Mouse (Mus musculus) bone marrow macrophage, adult 2 months (primary cell): ENCODE results near the gene Atg10. TPM values are rescaled to one million over a fixed set of nuclear protein-coding genes. Genes with fewer than 3 reads are reported as not detected.
"Not testable (repeated sequence)": the region's sequence is repeated elsewhere in the genome, so short reads cannot be mapped to it uniquely, and the experiment has no call there.

ENCODE experiments used
- H3K27ac ChIP-seq: 2 replicates; pipeline ENCODE4 v1.5.1; 2012; ENCODE audit warnings: low read depth, low read length; ENCODE audit not compliant: insufficient read depth
- H3K4me1 ChIP-seq: 2 replicates; pipeline ENCODE4 v1.6.1; 2012; ENCODE audit warnings: low read length; ENCODE audit not compliant: control insufficient read depth, insufficient read depth
- H3K4me3 ChIP-seq: 2 replicates; pipeline ENCODE4 v1.5.1; 2012; ENCODE audit warnings: mild to moderate bottlenecking, low read length, moderate library complexity; ENCODE audit not compliant: insufficient read depth
- CTCF ChIP-seq: IDR thresholded peaks from 2 replicates; pipeline ENCODE4 v1.5.1; 2012; ENCODE audit warnings: low read depth, mild to moderate bottlenecking, low read length, moderate library complexity
- POLR2A ChIP-seq: IDR thresholded peaks from 2 replicates; pipeline ENCODE4 v1.6.1; 2012; ENCODE audit warnings: mild to moderate bottlenecking, low read depth, low read length, borderline replicate concordance
- polyA plus RNA-seq: library from polyadenylated mRNA; stranded (reverse); fragments of >200 nt; gene quantifications from 2 replicates; pipeline ENCODE4 v1.2.4, GENCODE M21; 2012; ENCODE audit not compliant: missing spikeins, insufficient read depth, insufficient read length

Atg10 gene
- polyA plus RNA-seq, 1 experiment, result 14.0 TPM

DNA sequence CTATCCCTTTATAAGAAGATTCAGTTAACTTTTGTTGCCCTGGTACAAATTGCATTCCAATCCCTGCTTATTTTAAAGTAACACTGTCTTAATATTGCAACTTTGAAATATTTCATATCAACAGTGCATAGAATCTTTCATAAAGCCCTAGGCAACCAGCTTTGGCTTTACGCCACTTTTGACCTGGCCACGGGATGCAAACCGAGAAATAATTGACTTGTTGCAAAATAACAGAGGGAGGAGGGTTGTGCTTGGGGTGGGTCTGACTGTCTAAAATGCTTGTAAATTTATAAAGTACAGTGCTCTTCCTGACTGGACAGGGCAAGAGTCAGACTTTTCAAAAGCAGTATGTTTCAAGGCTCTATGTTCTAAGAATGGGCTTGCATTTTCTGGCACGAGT lies 259.3 kb downstream of the Atg10 start:
- H3K27ac ChIP-seq, result no peak overlapping the region
- H3K4me1 ChIP-seq, result no peaks in the 10 kb centered on the region
- H3K4me3 ChIP-seq, result no peak overlapping the region
- TF ChIP-seq CTCF (no peak), POLR2A (no peak)

DNA sequence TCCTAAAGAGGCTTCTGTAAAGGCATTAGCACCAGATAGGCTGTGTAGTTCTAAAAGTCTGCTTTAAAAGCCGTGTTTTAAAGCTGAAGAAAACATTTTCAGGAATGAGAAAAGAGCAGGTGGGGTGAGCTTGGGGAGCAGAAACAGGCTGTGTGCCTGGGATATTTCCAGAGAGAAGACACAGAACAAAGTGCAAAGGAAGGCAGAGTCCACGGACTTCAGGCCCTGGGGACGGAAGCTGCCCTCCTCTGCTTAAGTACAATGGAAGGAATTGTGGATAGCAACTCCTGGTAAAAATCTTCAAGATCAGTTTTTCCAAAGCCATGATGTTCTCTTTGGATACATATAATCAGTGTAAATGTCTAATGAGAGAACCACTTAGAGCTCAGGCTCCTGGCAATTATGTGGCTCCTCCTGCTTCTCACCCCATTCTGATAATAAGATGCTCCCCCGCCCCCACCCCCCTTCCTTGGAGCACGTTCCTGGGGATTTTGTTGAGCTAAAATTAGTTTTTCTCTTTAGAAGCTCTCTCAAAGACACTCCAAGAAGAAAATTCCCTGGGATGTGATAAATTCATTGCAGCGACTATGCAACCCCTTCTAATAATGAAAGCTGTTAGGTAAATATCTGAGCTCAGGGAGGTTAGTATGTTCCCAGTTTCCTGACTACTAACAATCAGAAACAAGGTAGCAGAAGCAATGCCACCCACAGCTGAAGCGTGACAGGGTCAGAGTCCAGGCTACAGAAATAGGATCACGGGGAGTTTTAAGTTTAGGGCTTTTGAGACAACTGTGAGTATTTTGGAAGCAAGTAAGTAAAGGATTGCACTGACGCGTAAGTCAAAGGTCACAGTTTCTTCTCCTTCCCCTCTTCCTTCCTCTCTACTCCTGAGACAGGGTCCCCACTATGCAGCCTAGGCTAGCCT lies 260.7 kb downstream of the Atg10 start:
- no peak overlapping the region for H3K4me3 ChIP-seq
- no peaks in the 10 kb centered on the region for H3K4me1 ChIP-seq
- no peak for TF ChIP-seq POLR2A
- TF ChIP-seq CTCF, result no peak
- no peak overlapping the region for H3K27ac ChIP-seq

DNA sequence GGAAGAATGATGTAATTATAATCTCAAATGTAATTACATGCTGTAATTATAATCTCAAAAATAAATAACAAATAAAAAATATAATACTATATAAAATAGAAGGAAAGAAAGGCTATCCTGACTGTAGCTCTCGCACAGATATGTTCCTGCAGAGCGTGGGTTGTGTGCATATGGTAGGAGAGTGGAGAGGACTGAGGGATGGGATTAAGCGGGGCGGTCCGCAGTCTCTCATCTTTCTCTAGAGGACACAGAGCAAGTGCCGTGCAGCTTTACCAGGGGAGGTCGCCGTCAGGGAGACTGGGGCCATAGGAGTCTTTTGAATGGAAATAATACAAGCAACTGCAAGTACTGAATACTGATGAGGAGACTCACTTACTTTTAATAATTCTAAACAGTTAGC lies 263.2 kb downstream of the Atg10 start:
- no peak for TF ChIP-seq CTCF
- no peak for TF ChIP-seq POLR2A
- no peaks in the 10 kb centered on the region for H3K4me1 ChIP-seq

DNA sequence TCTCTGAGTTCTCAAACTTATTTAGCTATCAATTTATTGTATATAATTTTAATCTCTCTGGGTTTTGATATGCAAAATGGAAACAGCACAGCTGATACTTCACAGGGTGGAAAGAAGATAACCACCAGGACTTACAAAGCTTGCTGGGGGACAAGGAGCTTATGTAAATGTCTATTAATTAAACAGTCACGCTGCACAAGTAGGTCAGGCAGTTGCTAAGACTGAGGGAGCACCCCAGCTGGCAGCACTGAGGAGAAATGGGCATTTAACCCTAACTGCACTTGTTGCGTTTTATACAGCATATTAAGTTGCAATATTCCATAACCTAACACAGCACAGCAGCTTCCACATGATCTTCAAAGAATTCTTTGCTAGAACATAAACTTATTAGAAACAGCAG lies 264.9 kb downstream of the Atg10 start:
- TF ChIP-seq CTCF, result no peak
- TF ChIP-seq POLR2A, result no peak
- Histone ChIP-seq H3K4me3 (no peak overlapping the region), H3K4me1 (no peaks in the 10 kb centered on the region), H3K27ac (no peak overlapping the region)

More for the DNA sequence above, 263.2 kb downstream of the Atg10 start:
- no peak overlapping the region for H3K4me3 ChIP-seq
- H3K27ac ChIP-seq, result no peak overlapping the region

DNA sequence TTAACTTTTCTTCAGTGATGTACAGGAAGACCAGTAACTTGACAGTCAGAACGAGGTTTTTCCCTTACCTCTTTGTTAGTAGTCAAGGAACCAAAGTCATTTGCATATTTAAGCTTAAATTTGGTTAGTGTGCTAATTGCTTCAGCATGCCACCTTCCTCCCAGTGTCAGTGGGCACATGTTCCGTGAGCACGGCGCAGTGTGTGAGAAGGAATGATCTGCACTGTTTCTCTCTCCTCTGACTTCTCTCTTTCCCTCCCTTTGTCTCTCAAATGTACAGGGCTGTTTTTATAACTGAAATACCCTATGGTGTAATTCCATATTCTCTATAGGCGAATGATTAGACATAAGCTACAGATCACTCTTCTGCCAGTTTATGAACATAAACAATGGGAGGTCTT lies 284.2 kb downstream of the Atg10 start:
- H3K4me3 ChIP-seq, result no peak overlapping the region
- no peak overlapping the region for H3K27ac ChIP-seq
- TF ChIP-seq CTCF (no peak), POLR2A (no peak)
- H3K4me1 ChIP-seq, result no peaks in the 10 kb centered on the region

DNA sequence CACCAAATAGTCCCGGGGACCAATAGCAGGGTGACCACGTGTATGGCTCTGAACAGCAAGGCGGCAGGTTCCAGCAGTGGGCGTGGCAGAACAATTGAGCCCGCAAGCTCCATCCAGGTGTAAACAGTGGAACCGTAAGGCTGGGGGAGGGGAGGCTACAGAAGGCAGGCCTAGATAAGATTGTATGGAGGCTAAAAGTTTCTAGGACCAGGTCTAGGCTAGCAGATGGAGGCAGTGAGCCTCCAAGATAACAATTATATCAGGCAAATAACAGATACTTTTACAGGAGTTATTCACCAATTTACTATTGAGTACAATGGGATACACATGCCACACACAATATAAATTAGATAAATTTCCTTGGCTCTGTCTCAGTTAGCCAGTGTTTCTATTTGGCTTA lies 284.6 kb downstream of the Atg10 start:
- no peak overlapping the region for H3K27ac ChIP-seq
- no peaks in the 10 kb centered on the region for H3K4me1 ChIP-seq
- TF ChIP-seq CTCF, result no peak
- TF ChIP-seq POLR2A, result no peak
- H3K4me3 ChIP-seq, result no peak overlapping the region

DNA sequence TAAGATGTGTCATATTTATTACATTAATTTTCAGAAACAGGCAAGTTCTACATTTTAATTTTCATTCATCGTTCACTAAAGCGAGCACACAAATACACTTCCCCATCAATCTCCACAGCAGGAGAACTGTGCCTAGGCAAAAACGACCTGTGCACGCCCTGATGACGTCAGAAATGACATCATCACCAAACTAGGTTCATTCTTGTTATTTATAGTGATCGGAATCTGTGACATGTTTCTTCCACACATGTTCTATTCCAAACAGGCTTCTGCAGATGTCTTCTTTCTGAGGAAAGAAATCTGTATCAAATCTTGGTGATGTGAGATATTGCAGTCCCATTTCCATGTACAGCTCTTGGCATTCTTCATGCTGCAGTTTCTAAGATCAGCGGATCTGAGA lies 287.9 kb downstream of the Atg10 start:
- no peak overlapping the region for H3K4me3 ChIP-seq
- no peak overlapping the region for H3K27ac ChIP-seq
- no peaks in the 10 kb centered on the region for H3K4me1 ChIP-seq
- no peak for TF ChIP-seq POLR2A
- no peak for TF ChIP-seq CTCF

DNA sequence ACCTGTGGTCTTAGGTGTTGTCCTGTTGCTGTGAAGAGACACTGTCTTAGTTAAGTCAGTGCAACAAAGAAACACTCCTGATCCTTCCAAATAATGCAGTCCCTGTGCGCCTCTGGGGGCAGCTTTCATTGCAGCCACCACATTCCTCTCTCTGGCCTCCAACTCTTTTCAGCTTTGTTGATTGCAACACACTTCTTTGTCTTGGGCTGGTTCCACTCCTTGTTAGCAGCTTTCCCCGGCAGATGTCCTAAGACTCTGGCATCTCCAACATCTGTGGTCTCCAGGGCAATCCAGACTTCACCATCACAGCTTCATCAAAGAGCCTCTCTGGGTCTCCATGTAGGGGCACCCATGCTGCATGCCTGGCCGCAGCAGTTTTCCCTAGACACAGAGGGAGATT lies 290.5 kb downstream of the Atg10 start:
- H3K4me3 ChIP-seq, result no peak overlapping the region
- H3K4me1 ChIP-seq, result no peaks in the 10 kb centered on the region
- no peak for TF ChIP-seq POLR2A
- no peak for TF ChIP-seq CTCF
- no peak overlapping the region for H3K27ac ChIP-seq

DNA sequence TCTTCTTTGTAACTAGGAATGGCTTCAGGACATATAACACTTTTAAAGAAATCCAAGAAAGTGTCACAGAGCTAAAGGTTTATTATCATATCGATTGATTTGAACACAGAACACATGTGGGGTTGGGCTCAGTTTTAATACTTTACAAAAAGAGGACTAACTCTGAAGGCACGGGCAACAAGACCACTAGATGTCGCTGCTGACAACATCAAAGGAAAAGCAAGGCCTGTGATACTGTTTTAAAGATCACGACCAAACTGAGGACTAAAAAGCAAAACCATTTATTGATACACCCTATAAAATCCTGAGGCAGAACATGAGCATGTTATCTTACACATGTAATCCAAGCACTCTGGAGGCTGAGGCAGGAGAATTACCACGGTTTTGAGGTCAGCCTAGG lies 293.9 kb downstream of the Atg10 start:
- Histone ChIP-seq H3K4me1 (0 out of 2 replicates have a peak, but pooled peaks cover 2% of the 10 kb centered on the region), H3K4me3 (no peak overlapping the region), H3K27ac (no peak overlapping the region)
- TF ChIP-seq POLR2A (no peak), CTCF (no peak)

DNA sequence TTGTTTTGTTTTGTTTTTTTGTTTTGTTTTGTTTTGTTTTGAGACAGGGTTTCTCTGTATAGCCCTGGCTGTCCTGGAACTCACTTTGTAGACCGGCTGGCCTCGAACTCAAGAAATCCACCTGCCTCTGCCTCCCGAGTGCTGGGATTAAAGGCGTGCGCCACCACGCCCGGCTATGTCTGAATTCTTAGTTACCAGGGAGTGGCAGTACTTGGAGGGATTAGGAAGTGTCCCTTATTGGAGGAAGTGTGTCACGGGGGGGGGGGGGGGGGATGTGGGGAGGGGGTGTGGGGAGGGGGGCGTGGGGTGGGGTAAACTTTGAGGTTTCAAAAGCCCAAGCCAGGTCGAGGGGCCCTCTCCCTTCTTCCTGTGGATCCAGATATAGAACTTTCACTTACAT lies 295.5 kb downstream of the Atg10 start:
- H3K27ac ChIP-seq, H3K4me3 ChIP-seq, H3K4me1 ChIP-seq: not testable (repeated sequence)

DNA sequence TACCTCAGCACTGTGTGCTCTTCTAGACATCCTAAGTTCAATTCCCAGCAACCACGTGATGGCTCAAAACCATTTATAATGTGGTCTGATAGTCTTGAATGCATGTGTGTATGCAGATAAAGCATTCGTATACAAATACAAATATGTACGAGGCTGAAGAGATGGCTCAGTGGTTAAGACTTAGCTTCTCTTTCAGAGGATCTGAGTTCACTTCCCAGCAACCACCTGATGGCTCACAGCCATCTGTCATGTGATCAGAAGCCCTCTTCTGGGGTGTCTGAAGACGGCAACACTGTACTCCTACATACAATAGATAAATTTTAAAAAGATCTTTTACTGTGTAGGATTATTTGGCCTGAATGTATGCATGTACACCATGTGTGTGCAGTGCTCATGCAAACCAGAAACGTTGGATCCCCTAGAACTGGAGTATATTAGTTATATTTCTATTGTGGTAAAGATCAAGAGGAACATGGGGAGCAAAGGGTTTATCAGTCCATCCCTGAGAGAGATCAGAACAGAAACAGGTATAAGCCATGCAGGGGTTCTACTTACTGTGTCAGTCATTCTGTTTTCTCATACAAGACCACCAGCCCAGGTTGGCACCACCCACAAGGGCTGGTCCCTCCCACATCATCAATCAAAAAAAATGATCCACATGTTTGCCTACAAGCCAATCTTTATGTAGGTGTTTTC lies 296.7 kb downstream of the Atg10 start:
- Histone ChIP-seq H3K27ac (no peak overlapping the region), H3K4me3 (no peak overlapping the region), H3K4me1 (0 out of 2 replicates have a peak, but pooled peaks cover 2% of the 10 kb centered on the region)
- TF ChIP-seq POLR2A (no peak), CTCF (no peak)
